Mouse (Mus musculus): Measurements from ENCODE around the gene 4430402I18Rik.
"Not testable (repeated sequence)": the region's sequence is repeated elsewhere in the genome, so short reads cannot be mapped to it uniquely, and the experiment has no call there.

DNA sequence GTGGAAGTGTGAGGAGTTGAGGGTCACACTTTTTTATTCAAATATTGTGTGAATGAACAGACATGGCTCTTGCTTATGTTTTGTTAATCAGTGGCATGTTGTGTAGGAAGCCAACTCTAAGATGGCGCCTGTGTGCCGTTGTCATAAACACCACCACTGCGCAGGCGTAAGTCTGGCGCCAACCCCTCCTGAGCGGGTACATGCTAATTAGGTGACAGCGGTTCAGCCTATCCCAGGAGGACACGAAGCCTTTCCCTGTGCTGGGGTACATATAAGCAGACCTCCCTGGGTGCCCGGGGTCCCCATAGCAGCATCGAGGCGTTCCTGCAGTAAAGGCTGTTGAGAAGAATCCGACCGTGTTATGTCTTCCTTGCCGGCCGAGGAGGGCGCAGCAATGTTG, 32.7 kb upstream of the 4430402I18Rik start:
- not testable (repeated sequence) for TF ChIP-seq TAL1, GATA1 (IDR thresholded peaks at IDR 0.05; ENCODE audit: low read length)

Data from erythroblast, embryonic 14.5 days (primary cell).